Mouse (Mus musculus) heart, embryonic 11.5 days (tissue): Measurements from ENCODE around the gene Tmed10. TPM values are rescaled to one million over a fixed set of nuclear protein-coding genes. Genes with fewer than 3 reads are reported as not detected.

Experiments
- ATAC-seq: fragments of 200-750 bp; cut with Nextera tagmentation; replicated peaks from 2 replicates; pipeline ENCODE4 v1.8.0; 2017; ENCODE audit warnings: moderate library complexity; ENCODE audit not compliant: insufficient number of reproducible peaks, low FRiP score, low TSS enrichment
- H3K27ac ChIP-seq: fragments of 300-500 bp; sonication (generic); 2 replicates; pipeline ENCODE4 v1.5.1; 2014; ENCODE audit warnings: mild to moderate bottlenecking, low read depth, low read length
- H3K27me3 ChIP-seq: fragments of 300-500 bp; sonication (generic); 2 replicates; pipeline ENCODE4 v1.6.1; 2014; ENCODE audit warnings: mild to moderate bottlenecking, low read length, mixed read lengths; ENCODE audit not compliant: control insufficient read depth, insufficient read depth
- H3K36me3 ChIP-seq: fragments of 300-500 bp; sonication (generic); 2 replicates; pipeline ENCODE4 v1.6.1; 2014; ENCODE audit warnings: mild to moderate bottlenecking, low read length, moderate library complexity, mixed read lengths; ENCODE audit not compliant: control insufficient read depth, insufficient read depth
- H3K4me1 ChIP-seq: fragments of 300-500 bp; sonication (generic); 2 replicates; pipeline ENCODE4 v1.6.1; 2014; ENCODE audit warnings: low read length; ENCODE audit not compliant: control insufficient read depth, insufficient read depth
- H3K4me2 ChIP-seq: fragments of 300-500 bp; sonication (generic); 2 replicates; pipeline ENCODE4 v1.6.1; 2014; ENCODE audit warnings: mild to moderate bottlenecking, moderate library complexity
- H3K4me3 ChIP-seq: fragments of 300-500 bp; sonication (generic); 2 replicates; pipeline ENCODE4 v1.5.1; 2014; ENCODE audit warnings: low read depth, low read length
- H3K9ac ChIP-seq: fragments of 300-500 bp; sonication (generic); 2 replicates; pipeline ENCODE4 v1.6.1; 2014; ENCODE audit warnings: mild to moderate bottlenecking, low read depth, low read length, moderate library complexity
- H3K9me3 ChIP-seq: fragments of 300-500 bp; sonication (generic); replicated peaks from 2 replicates; pipeline ENCODE4 v1.6.1; 2016; ENCODE audit warnings: low read length; ENCODE audit not compliant: control insufficient read depth
- WGBS: fragments of 180-500 bp; shearing (Covaris S2); extraction: QIAGEN DNeasy Blood & Tissue Kit; methylation state at CpG from one replicate; pipeline ENCODE4 v1.1.7; 2014; ENCODE audit not compliant: insufficient replicate concordance; 5-methylcytosine and 5-hydroxymethylcytosine counted together
- polyA plus RNA-seq: library from polyadenylated mRNA; unstranded; fragments of >200 nt; fragmentation: Nextera tagmentation; extraction: Ambion mirVana; gene quantifications from 2 replicates; pipeline ENCODE4 v1.2.1, GENCODE M21; 2014

Tmed10 gene
- polyA plus RNA-seq, 1 experiment from 2014 or later, result 330 TPM

- H3K4me1 ChIP-seq, result peaks cover 19% of the 10 kb centered on the region
- peak overlapping the region; percentile 77 for H3K4me2 ChIP-seq
- H3K36me3 ChIP-seq, result peaks cover 14% of the 10 kb centered on the region
- H3K9me3 ChIP-seq, result no peaks in the 10 kb centered on the region
- H3K9ac ChIP-seq, result no peak overlapping the region
- WGBS, result 67% methylated on average over 6 of the region's 6 CpGs
- no peak for ATAC-seq
- H3K27ac ChIP-seq, result no peak overlapping the region
- peak overlapping the region; percentile 91 for H3K4me3 ChIP-seq
- no peaks in the 10 kb centered on the region for H3K27me3 ChIP-seq
Observed at GRCm38 (mm10) chr12:85337567-85338311, 36.9 kb downstream of the Tmed10 start.

GRCm38 (mm10) chr12:85330153-85330552 is 44.5 kb downstream of the Tmed10 start:
- H3K27ac ChIP-seq, result no peak overlapping the region
- no peaks in the 10 kb centered on the region for H3K9me3 ChIP-seq
- no peaks in the 10 kb centered on the region for H3K27me3 ChIP-seq
- H3K4me3 ChIP-seq, result no peak overlapping the region
- H3K36me3 ChIP-seq, result peaks cover 26% of the 10 kb centered on the region
- 90% methylated on average over 7 of the region's 7 CpGs for WGBS
- no peak for ATAC-seq
- no peaks in the 10 kb centered on the region for H3K4me1 ChIP-seq
- no peak overlapping the region for H3K4me2 ChIP-seq
- H3K9ac ChIP-seq, result no peak overlapping the region

- H3K27me3 ChIP-seq, result no peaks in the 10 kb centered on the region
- H3K4me3 ChIP-seq, result no peak overlapping the region
- H3K4me2 ChIP-seq, result no peak overlapping the region
- ATAC-seq, result no peak
- H3K9me3 ChIP-seq, result no peaks in the 10 kb centered on the region
- H3K27ac ChIP-seq, result no peak overlapping the region
- 59% methylated on average over 3 of the region's 3 CpGs for WGBS
- peaks cover 42% of the 10 kb centered on the region for H3K36me3 ChIP-seq
- H3K4me1 ChIP-seq, result peaks cover 4% of the 10 kb centered on the region; the same call in 1 of the 2 replicates
- no peak overlapping the region for H3K9ac ChIP-seq
Observed at GRCm38 (mm10) chr12:85308651-85309050, 66.0 kb downstream of the Tmed10 start.

- no peak overlapping the region for H3K4me3 ChIP-seq
Observed at GRCm38 (mm10) chr12:85305247-85305892, 69.3 kb downstream of the Tmed10 start.

GRCm38 (mm10) chr12:85304725-85305124 is 69.9 kb downstream of the Tmed10 start:
- no peak overlapping the region for H3K4me3 ChIP-seq
- H3K27me3 ChIP-seq, result no peaks in the 10 kb centered on the region
- 77% methylated on average over 4 of the region's 4 CpGs for WGBS
- no peaks in the 10 kb centered on the region for H3K9me3 ChIP-seq
- no peak overlapping the region for H3K4me2 ChIP-seq
- no peak overlapping the region for H3K9ac ChIP-seq
- H3K36me3 ChIP-seq, result peaks cover 43% of the 10 kb centered on the region
- H3K27ac ChIP-seq, result no peak overlapping the region
- no peak for ATAC-seq
- H3K4me1 ChIP-seq, result peaks cover 4% of the 10 kb centered on the region; the same call in 1 of the 2 replicates

More at GRCm38 (mm10) chr12:85305247-85305892, 69.3 kb downstream of the Tmed10 start:
- Histone ChIP-seq H3K27ac (peak overlapping the region; percentile 50), H3K9ac (peak overlapping the region; percentile 59; the same call in 1 of the 2 replicates), H3K4me2 (peak overlapping the region; percentile 56), H3K9me3 (no peaks in the 10 kb centered on the region), H3K36me3 (peaks cover 43% of the 10 kb centered on the region), H3K27me3 (no peaks in the 10 kb centered on the region), H3K4me1 (peaks cover 4% of the 10 kb centered on the region; the same call in 1 of the 2 replicates)
- ATAC-seq, result no peak
- WGBS, result 42% methylated on average over 16 of the region's 16 CpGs

GRCm38 (mm10) chr12:85303256-85303655 is 71.4 kb downstream of the Tmed10 start:
- WGBS, result 64% methylated on average over 2 of the region's 2 CpGs
- ATAC-seq, result no peak

GRCm38 (mm10) chr12:85298835-85299180 is 75.8 kb downstream of the Tmed10 start:
- no peak for ATAC-seq
- no peaks in the 10 kb centered on the region for H3K27me3 ChIP-seq
- H3K4me1 ChIP-seq, result no peaks in the 10 kb centered on the region
- no peak overlapping the region for H3K9ac ChIP-seq
- no peak overlapping the region for H3K27ac ChIP-seq
- no peak overlapping the region for H3K4me3 ChIP-seq
- H3K36me3 ChIP-seq, result peaks cover 18% of the 10 kb centered on the region
- H3K4me2 ChIP-seq, result no peak overlapping the region
- WGBS, result 92% methylated on average over 1 of the region's 1 CpGs
- no peaks in the 10 kb centered on the region; the same call in 1 of the 2 replicates for H3K9me3 ChIP-seq

More at GRCm38 (mm10) chr12:85303256-85303655, 71.4 kb downstream of the Tmed10 start:
- Histone ChIP-seq H3K4me1 (peaks cover 4% of the 10 kb centered on the region; the same call in 1 of the 2 replicates), H3K36me3 (peaks cover 35% of the 10 kb centered on the region), H3K27ac (no peak overlapping the region), H3K9me3 (no peaks in the 10 kb centered on the region), H3K9ac (no peak overlapping the region), H3K4me2 (no peak overlapping the region), H3K27me3 (no peaks in the 10 kb centered on the region), H3K4me3 (no peak overlapping the region)

- WGBS, result 81% methylated on average over 11 of the region's 11 CpGs
Observed at GRCm38 (mm10) chr12:85298127-85298834, 76.4 kb downstream of the Tmed10 start.

More at GRCm38 (mm10) chr12:85298127-85298834, 76.4 kb downstream of the Tmed10 start:
- no peak overlapping the region for H3K9ac ChIP-seq
- ATAC-seq, result no peak
- H3K4me1 ChIP-seq, result no peaks in the 10 kb centered on the region
- H3K9me3 ChIP-seq, result no peaks in the 10 kb centered on the region; the same call in 1 of the 2 replicates
- no peak overlapping the region for H3K4me3 ChIP-seq
- H3K27ac ChIP-seq, result no peak overlapping the region
- no peaks in the 10 kb centered on the region for H3K27me3 ChIP-seq
- H3K36me3 ChIP-seq, result peaks cover 15% of the 10 kb centered on the region
- H3K4me2 ChIP-seq, result no peak overlapping the region
